Mouse (Mus musculus): ENCODE results near the gene Ccer2.

Gene Ccer2

GRCm38 (mm10) chr7:28756079-28756478, at the start of gene Ccer2:
Gene Ccer2 (plus strand): TSS chr7:28756174.
- DNase-seq (ENCODE audit: low spot score in 2 of 2) = no peak

- no peak for DNase-seq (ENCODE audit: low spot score in 2 of 2)
Measured at GRCm38 (mm10) chr7:28709454-28709853, 46.5 kb upstream of the Ccer2 start.

DNA sequence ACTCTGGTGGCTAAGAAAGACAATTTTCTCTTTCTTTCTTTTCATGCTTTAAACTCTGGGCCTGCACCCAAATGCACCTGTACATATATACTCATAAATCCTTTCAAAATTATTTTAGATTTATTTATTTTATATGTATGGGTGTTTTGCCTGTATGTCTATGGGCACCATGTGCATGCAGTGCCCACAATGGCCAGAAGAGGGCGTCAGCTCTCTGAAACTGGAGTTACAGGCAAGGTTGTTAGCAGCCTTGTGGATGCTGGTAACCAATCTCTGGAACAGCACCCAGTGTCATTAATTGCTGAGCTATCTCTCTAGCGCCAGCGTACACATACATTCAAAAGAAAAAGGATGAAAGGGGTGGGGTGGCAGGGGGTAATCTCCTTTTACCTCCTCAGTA, 45.0 kb upstream of the Ccer2 start:
- no peak for DNase-seq (ENCODE audit: low spot score in 2 of 2)

DNA sequence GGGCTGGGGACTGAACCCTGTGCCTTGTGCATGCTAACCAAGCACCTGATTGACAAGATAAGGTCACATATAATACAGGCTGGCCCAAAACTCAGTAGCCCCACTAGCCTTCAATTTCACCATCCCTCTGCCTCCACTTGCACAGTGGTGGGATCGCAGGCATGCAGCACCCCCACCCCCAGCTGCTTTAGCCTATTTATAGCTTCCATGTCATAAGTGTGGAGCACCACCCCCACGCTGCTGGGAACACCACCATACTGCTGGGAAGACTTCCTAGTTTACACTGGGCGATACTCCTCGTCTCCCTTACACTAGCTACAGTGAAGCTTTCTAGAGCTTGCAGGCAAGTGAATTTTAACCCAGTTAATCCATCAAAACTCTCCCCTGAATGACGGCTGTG, 41.3 kb upstream of the Ccer2 start:
- no peak for DNase-seq (ENCODE audit: low spot score in 2 of 2)

- no peak for DNase-seq (ENCODE audit: low spot score in 2 of 2)
Measured at GRCm38 (mm10) chr7:28715598-28715997, 40.4 kb upstream of the Ccer2 start.

- DNase-seq (ENCODE audit: low spot score in 2 of 2) = no peak
Measured at GRCm38 (mm10) chr7:28716590-28717281, 39.2 kb upstream of the Ccer2 start, which contains the start of gene Fbxo17. Gene Fbxo17 (plus strand): TSS chr7:28716804.

GRCm38 (mm10) chr7:28717726-28718125, 38.2 kb upstream of the Ccer2 start:
- DNase-seq (ENCODE audit: low spot score in 2 of 2) = no peak

GRCm38 (mm10) chr7:28719159-28719558, 36.8 kb upstream of the Ccer2 start:
- no peak for DNase-seq (ENCODE audit: low spot score in 2 of 2)

- DNase-seq (ENCODE audit: low spot score in 2 of 2) = no peak
Measured at GRCm38 (mm10) chr7:28719650-28720049, 36.3 kb upstream of the Ccer2 start.

DNA sequence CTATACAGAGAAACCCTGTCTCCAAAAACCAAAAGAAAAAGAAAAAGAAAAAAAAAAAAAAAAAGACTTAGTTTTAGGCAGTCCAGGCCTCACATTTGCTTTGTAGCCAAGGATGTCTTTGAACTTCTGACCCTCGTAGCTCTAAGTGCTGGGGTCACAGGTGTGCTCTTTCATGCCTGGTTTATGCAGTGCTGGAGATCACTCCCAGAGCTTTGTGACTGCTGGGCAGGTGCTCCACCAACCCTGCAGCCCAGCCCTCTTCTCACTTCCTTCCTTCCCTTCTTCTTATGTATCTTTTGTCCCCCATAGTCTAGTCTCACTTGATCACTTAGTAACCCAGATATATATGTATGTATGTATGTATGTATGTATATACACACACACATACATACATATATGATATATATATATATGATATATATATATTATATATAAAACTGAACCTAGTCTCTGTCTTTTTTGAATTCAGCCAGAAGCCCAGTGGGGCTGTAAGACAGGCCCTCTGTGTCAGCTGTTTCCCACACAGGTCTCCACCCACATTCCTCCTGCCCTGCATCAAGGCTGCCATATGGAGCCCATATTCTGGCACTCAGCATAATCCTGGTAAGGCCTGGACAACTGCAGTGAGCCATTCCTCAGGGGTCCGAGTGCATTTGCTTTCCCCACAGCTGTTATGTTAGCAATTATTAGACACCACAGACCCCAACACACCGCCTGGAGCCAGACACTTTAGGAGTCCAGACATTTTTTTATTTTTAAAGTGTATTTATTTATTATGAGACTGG, 35.0 kb upstream of the Ccer2 start:
- no peak for DNase-seq (ENCODE audit: low spot score in 2 of 2)

- no peak for DNase-seq (ENCODE audit: low spot score in 2 of 2)
Measured at GRCm38 (mm10) chr7:28722079-28722478, 33.9 kb upstream of the Ccer2 start.

DNA sequence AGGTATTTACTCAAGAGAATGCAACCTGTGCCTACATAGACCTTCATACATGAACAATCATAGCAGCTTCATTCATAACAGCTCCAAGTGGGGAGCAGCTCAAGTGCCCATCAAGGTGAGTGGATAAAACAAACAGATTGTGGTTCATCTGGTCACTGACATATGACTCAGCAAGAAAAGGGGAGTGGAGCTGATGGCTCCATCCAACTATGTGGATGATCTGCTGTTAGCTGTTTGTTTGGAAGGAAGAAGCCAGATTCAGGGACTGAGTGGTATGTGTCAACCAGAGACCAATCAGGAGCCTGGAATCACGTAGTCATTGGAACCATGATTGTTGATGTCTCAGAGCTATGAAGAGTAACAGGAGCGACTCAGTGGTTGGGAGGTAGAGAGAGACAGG, 31.4 kb upstream of the Ccer2 start:
- no peak for DNase-seq (ENCODE audit: low spot score in 2 of 2)

DNA sequence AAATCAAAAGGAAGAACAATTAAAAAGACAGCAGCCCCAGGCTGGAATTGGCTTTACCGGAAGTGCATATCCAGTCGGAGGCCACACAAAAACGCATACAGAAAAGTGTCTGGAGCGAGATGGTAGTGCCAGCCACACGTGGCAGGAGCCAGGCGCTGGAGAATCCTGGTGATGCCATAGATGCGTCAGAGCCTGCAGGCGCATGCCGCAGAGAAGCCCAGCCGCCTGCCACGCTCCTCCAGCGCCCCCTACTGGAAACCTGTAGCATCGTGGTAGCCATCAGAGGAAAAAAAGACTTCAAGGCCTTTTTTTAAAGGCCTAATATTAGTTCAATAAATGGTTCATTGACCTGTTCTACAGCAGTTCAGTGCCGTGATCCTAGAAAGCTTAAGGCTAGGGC, 29.4 kb upstream of the Ccer2 start:
- DNase-seq (ENCODE audit: low spot score in 2 of 2) = peak; percentile 39 to 65

DNA sequence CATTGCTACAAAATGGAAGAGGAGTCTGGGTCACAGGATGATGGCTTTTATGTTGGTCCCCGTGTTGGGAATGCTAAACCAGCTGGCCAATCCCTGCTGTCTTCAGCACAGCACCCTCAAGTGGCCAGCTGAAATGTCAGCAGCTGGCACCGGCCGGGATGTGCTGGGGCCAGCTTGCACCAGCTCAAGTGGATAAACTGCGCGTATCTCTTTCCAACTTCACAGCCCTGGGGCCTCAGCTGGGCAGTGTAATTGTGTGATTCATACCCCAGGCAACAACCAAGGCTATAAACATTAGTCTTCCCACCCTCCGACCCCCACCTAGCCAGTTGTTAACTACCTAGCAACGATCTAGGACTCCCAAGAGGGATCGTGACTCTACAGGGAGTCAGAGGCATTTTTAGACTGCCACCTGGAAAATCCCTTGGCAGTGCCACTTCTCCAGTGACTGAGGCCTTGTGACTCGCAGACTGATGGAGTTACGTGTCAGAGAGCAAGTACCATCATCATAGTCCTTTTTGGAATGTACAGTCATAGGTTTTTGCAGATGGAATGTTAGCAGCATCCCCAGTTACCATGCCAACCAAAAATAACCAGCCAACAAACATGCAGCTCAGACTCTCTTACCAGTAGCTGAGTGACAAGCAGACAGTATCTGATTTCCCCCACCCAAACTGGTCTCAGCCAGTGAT, 28.2 kb upstream of the Ccer2 start:
- DNase-seq (ENCODE audit: low spot score in 2 of 2) = no peak

DNA sequence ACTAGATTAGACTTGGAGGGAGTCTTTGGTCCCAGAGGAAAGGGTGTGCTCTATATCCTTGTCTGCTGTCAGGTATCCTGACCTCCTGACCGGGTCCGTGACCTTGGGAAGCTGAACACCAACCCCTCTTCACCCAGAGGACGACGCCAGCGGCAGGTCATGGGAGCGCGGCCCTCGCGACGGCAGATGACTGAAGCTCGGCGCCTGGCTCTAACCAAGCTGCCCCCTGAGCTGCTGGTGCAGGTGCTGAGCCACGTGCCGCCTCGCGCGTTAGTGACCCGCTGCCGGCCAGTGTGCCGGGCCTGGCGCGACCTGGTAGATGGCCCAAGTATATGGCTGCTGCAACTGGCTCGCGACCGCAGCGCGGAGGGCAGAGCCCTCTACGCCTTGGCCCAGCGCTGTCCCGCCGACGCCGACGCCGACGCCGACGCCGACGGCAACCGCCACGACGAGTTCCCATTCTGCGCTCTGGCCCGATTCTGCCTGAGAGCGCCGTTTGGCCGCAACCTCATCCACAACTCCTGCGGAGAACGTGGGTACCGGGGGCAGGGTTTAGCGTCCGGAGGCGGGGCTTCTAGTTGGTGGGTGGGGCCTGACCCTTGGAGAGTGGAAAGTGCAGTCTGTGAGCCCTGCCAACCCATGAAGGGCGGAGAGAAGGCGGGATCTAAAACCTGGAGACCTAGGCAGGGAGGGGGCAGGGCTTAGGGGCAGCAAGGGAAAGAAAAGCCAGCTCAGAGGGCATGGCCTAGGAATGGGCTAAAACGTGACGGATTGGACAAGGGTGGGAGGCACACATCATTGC, 23.4 kb upstream of the Ccer2 start:
- DNase-seq (ENCODE audit: low spot score in 2 of 2) = peak; percentile 56 to 60

- DNase-seq (ENCODE audit: low spot score in 2 of 2) = no peak
Measured at GRCm38 (mm10) chr7:28733211-28733610, 22.8 kb upstream of the Ccer2 start.

- DNase-seq (ENCODE audit: low spot score in 2 of 2) = no peak
Measured at GRCm38 (mm10) chr7:28735701-28736100, 20.3 kb upstream of the Ccer2 start.

GRCm38 (mm10) chr7:28739829-28740228, 16.1 kb upstream of the Ccer2 start:
- no peak for DNase-seq (ENCODE audit: low spot score in 2 of 2)

DNA sequence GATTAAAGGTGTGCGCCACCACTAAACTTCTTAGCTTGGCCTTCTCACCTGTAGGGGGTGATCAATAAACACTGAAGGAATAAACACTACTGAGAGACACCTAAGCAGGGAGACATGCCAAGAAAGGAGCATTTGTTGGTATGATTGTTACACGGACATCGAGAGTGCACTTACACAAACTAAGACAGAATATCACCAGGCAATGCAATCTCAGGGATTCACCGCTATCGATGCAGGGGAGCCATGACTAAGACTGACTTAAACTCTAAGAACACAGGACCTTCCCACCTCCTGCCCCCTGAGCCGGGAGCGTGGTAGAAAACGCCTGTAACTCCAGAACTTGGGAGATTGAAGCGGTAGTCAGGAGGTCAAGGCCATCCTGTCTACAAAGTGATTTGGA, 15.0 kb upstream of the Ccer2 start:
- DNase-seq (ENCODE audit: low spot score in 2 of 2) = no peak

- no peak for DNase-seq (ENCODE audit: low spot score in 2 of 2)
Measured at GRCm38 (mm10) chr7:28741368-28741708, 14.6 kb upstream of the Ccer2 start.

- peak; percentile 87 to 90 for DNase-seq (ENCODE audit: low spot score in 2 of 2)
Measured at GRCm38 (mm10) chr7:28741709-28742438, 14.1 kb upstream of the Ccer2 start, which contains the start of the genes Mrps12 and Sars2. Gene Mrps12 (minus strand): TSS chr7:28741820. Gene Sars2 (plus strand): TSS chr7:28741992.

Measured in spleen, postnatal 14 days (tissue).